Mouse (Mus musculus) hindbrain, embryonic 10.5 days (tissue): Measurements from ENCODE around the gene Abca4. TPM values are rescaled to one million over a fixed set of nuclear protein-coding genes. Genes with fewer than 3 reads are reported as not detected.
A peak's percentile ranks its signal among the peaks of the same experiment; 100 is the strongest.

ENCODE experiments used
- DNase-seq: peaks from one replicate; pipeline ENCODE4 v3.0.0-alpha.2; 2017; ENCODE audit warnings: low spot score
- H3K27ac ChIP-seq: fragments of 300-500 bp; sonication (generic); 2 replicates; pipeline ENCODE4 v1.5.1; 2016; ENCODE audit warnings: mild to moderate bottlenecking, moderate library complexity
- H3K27me3 ChIP-seq: fragments of 300-500 bp; sonication (generic); 2 replicates; pipeline ENCODE4 v1.6.1; 2016; ENCODE audit warnings: mild to moderate bottlenecking; ENCODE audit not compliant: poor library complexity, insufficient read depth, severe bottlenecking
- H3K36me3 ChIP-seq: fragments of 300-500 bp; sonication (generic); 2 replicates; pipeline ENCODE4 v1.6.1; 2016; ENCODE audit warnings: mild to moderate bottlenecking, moderate library complexity
- H3K4me1 ChIP-seq: fragments of 300-500 bp; sonication (generic); replicated peaks from 2 replicates; pipeline ENCODE4 v1.6.1; 2016; ENCODE audit warnings: mild to moderate bottlenecking
- H3K4me3 ChIP-seq: fragments of 300-500 bp; sonication (generic); 2 replicates; pipeline ENCODE4 v1.5.1; 2016; ENCODE audit warnings: mild to moderate bottlenecking, moderate library complexity
- H3K9me3 ChIP-seq: fragments of 300-500 bp; sonication (generic); 2 replicates; pipeline ENCODE4 v1.6.1; 2016; ENCODE audit warnings: mild to moderate bottlenecking, moderate library complexity
- WGBS: fragments of 180-500 bp; shearing (Covaris S2); methylation state at CpG from one replicate; pipeline ENCODE4 v1.1.7; 2016; 5-methylcytosine and 5-hydroxymethylcytosine counted together
- polyA plus RNA-seq: library from polyadenylated mRNA; unstranded; fragments of >200 nt; fragmentation: Nextera tagmentation; extraction: Ambion mirVana; gene quantifications from 2 replicates; pipeline ENCODE4 v1.2.1, GENCODE M21; 2016

The Abca4 gene
- polyA plus RNA-seq, 1 experiment from 2014 or later, result 2.3 TPM

GRCm38 (mm10) chr3:122102091-122102490, 57.8 kb downstream of the Abca4 start:
- no peak for DNase-seq
- H3K4me1 ChIP-seq, result peaks cover 22% of the 10 kb centered on the region
- WGBS, result 59% methylated on average over 7 of the region's 7 CpGs
- H3K9me3 ChIP-seq, result no peaks in the 10 kb centered on the region
- H3K27me3 ChIP-seq, result peaks cover 5% of the 10 kb centered on the region; the same call in 1 of the 2 replicates
- no peak overlapping the region for H3K27ac ChIP-seq
- no peak overlapping the region for H3K4me3 ChIP-seq
- no peaks in the 10 kb centered on the region for H3K36me3 ChIP-seq

GRCm38 (mm10) chr3:122103864-122104808, 59.9 kb downstream of the Abca4 start:
- peaks cover 5% of the 10 kb centered on the region; the same call in 1 of the 2 replicates for H3K27me3 ChIP-seq
- H3K4me3 ChIP-seq, result peak overlapping the region; percentile 28
- 28% methylated on average over 20 of the region's 20 CpGs for WGBS
- H3K27ac ChIP-seq, result peak overlapping the region; percentile 31; the same call in 1 of the 2 replicates
- DNase-seq, result peak; percentile 88
- no peaks in the 10 kb centered on the region for H3K9me3 ChIP-seq
- no peaks in the 10 kb centered on the region for H3K36me3 ChIP-seq
- H3K4me1 ChIP-seq, result peaks cover 16% of the 10 kb centered on the region

- no peaks in the 10 kb centered on the region for H3K9me3 ChIP-seq
- H3K36me3 ChIP-seq, result no peaks in the 10 kb centered on the region
- 84% methylated on average over 8 of the region's 8 CpGs for WGBS
- no peak overlapping the region for H3K27ac ChIP-seq
- H3K4me3 ChIP-seq, result no peak overlapping the region
- peaks cover 31% of the 10 kb centered on the region for H3K4me1 ChIP-seq
- no peak for DNase-seq
- H3K27me3 ChIP-seq, result peaks cover 5% of the 10 kb centered on the region; the same call in 1 of the 2 replicates
Observed at GRCm38 (mm10) chr3:122106920-122107319, 62.7 kb downstream of the Abca4 start.

- H3K36me3 ChIP-seq, result no peaks in the 10 kb centered on the region
- H3K4me1 ChIP-seq, result peaks cover 35% of the 10 kb centered on the region
- no peak for DNase-seq
- no peak overlapping the region for H3K4me3 ChIP-seq
- H3K27ac ChIP-seq, result no peak overlapping the region
- WGBS, result 83% methylated on average over 14 of the region's 14 CpGs
- no peaks in the 10 kb centered on the region for H3K9me3 ChIP-seq
- H3K27me3 ChIP-seq, result peaks cover 5% of the 10 kb centered on the region; the same call in 1 of the 2 replicates
Observed at GRCm38 (mm10) chr3:122107643-122108194, 63.5 kb downstream of the Abca4 start.

- peaks cover 25% of the 10 kb centered on the region for H3K4me1 ChIP-seq
- H3K27ac ChIP-seq, result no peak overlapping the region
- no peak overlapping the region for H3K4me3 ChIP-seq
- 79% methylated on average over 4 of the region's 4 CpGs for WGBS
- no peak for DNase-seq
- no peaks in the 10 kb centered on the region for H3K9me3 ChIP-seq
- H3K27me3 ChIP-seq, result no peaks in the 10 kb centered on the region
- H3K36me3 ChIP-seq, result no peaks in the 10 kb centered on the region
Observed at GRCm38 (mm10) chr3:122109461-122109860, 65.2 kb downstream of the Abca4 start.

GRCm38 (mm10) chr3:122111141-122111981, 67.1 kb downstream of the Abca4 start:
- no peak for DNase-seq
- H3K4me3 ChIP-seq, result no peak overlapping the region
- peak overlapping the region; percentile 72 for H3K27ac ChIP-seq
- 56% methylated on average over 9 of the region's 9 CpGs for WGBS
- H3K4me1 ChIP-seq, result peaks cover 24% of the 10 kb centered on the region; the same call in 1 of the 2 replicates
- H3K27me3 ChIP-seq, result no peaks in the 10 kb centered on the region
- no peaks in the 10 kb centered on the region for H3K36me3 ChIP-seq
- no peaks in the 10 kb centered on the region for H3K9me3 ChIP-seq

- DNase-seq, result no peak
- Histone ChIP-seq H3K4me1 (peaks cover 16% of the 10 kb centered on the region), H3K9me3 (no peaks in the 10 kb centered on the region), H3K27ac (0 out of 2 replicates have a peak overlapping the region, but pooled peaks have one; percentile 14), H3K4me3 (no peak overlapping the region), H3K27me3 (no peaks in the 10 kb centered on the region), H3K36me3 (no peaks in the 10 kb centered on the region)
- WGBS, result 76% methylated on average over 9 of the region's 9 CpGs
Observed at GRCm38 (mm10) chr3:122118651-122119214, 74.5 kb downstream of the Abca4 start.

- H3K27me3 ChIP-seq, result no peaks in the 10 kb centered on the region
- 69% methylated on average over 7 of the region's 7 CpGs for WGBS
- peak overlapping the region; percentile 50 for H3K27ac ChIP-seq
Observed at GRCm38 (mm10) chr3:122119733-122120132, 75.5 kb downstream of the Abca4 start.

GRCm38 (mm10) chr3:122120217-122120616, 76.0 kb downstream of the Abca4 start:
- H3K27me3 ChIP-seq, result no peaks in the 10 kb centered on the region
- no peaks in the 10 kb centered on the region for H3K36me3 ChIP-seq
- 80% methylated on average over 7 of the region's 7 CpGs for WGBS
- DNase-seq, result no peak
- H3K27ac ChIP-seq, result no peak overlapping the region
- H3K9me3 ChIP-seq, result no peaks in the 10 kb centered on the region
- no peak overlapping the region for H3K4me3 ChIP-seq
- H3K4me1 ChIP-seq, result peaks cover 16% of the 10 kb centered on the region

More at GRCm38 (mm10) chr3:122119733-122120132, 75.5 kb downstream of the Abca4 start:
- H3K4me1 ChIP-seq, result peaks cover 16% of the 10 kb centered on the region
- no peak for DNase-seq
- no peaks in the 10 kb centered on the region for H3K9me3 ChIP-seq
- H3K4me3 ChIP-seq, result no peak overlapping the region
- H3K36me3 ChIP-seq, result no peaks in the 10 kb centered on the region

GRCm38 (mm10) chr3:122122127-122122663, 78.0 kb downstream of the Abca4 start:
- no peaks in the 10 kb centered on the region for H3K27me3 ChIP-seq
- no peaks in the 10 kb centered on the region for H3K36me3 ChIP-seq
- peak; percentile 95 for DNase-seq
- peaks cover 16% of the 10 kb centered on the region for H3K4me1 ChIP-seq
- H3K27ac ChIP-seq, result peak overlapping the region; percentile 56
- WGBS, result 14% methylated on average over 17 of the region's 17 CpGs
- peak overlapping the region; percentile 42 for H3K4me3 ChIP-seq
- H3K9me3 ChIP-seq, result no peaks in the 10 kb centered on the region

GRCm38 (mm10) chr3:122122838-122123237, 78.6 kb downstream of the Abca4 start:
- H3K27me3 ChIP-seq, result no peaks in the 10 kb centered on the region
- WGBS, result 84% methylated on average over 8 of the region's 8 CpGs
- H3K4me3 ChIP-seq, result no peak overlapping the region
- H3K27ac ChIP-seq, result no peak overlapping the region
- no peaks in the 10 kb centered on the region for H3K36me3 ChIP-seq
- no peaks in the 10 kb centered on the region for H3K9me3 ChIP-seq
- H3K4me1 ChIP-seq, result peaks cover 16% of the 10 kb centered on the region
- no peak for DNase-seq

GRCm38 (mm10) chr3:122128999-122129493, 84.8 kb downstream of the Abca4 start:
- no peaks in the 10 kb centered on the region for H3K36me3 ChIP-seq
- peaks cover 20% of the 10 kb centered on the region for H3K4me1 ChIP-seq
- 64% methylated on average over 17 of the region's 17 CpGs for WGBS
- H3K9me3 ChIP-seq, result no peaks in the 10 kb centered on the region
- H3K27ac ChIP-seq, result no peak overlapping the region
- no peaks in the 10 kb centered on the region for H3K27me3 ChIP-seq
- DNase-seq, result peak; percentile 17
- no peak overlapping the region for H3K4me3 ChIP-seq
